Mouse (Mus musculus) forebrain, embryonic 13.5 days (tissue): ENCODE data around the gene Sema3e. TPM values are rescaled to one million over a fixed set of nuclear protein-coding genes. Genes with fewer than 3 reads are reported as not detected.
A peak's percentile ranks its signal among the peaks of the same experiment; 100 is the strongest.

Experiments
- ATAC-seq: fragments of 200-750 bp; cut with Nextera tagmentation; 2 replicates; pipeline ENCODE4 v1.8.0; 2017
- H3K27ac ChIP-seq: fragments of 300-500 bp; sonication (generic); 2 replicates; pipeline ENCODE4 v1.5.1; 2015; ENCODE audit warnings: inconsistent platforms, mild to moderate bottlenecking, moderate library complexity
- H3K27me3 ChIP-seq: fragments of 300-500 bp; sonication (generic); 2 replicates; pipeline ENCODE4 v1.6.1; 2015; ENCODE audit warnings: mild to moderate bottlenecking, inconsistent platforms
- H3K36me3 ChIP-seq: fragments of 300-500 bp; sonication (generic); 2 replicates; pipeline ENCODE4 v1.6.1; 2015; ENCODE audit warnings: mild to moderate bottlenecking, inconsistent platforms; ENCODE audit not compliant: poor library complexity, severe bottlenecking
- H3K4me1 ChIP-seq: fragments of 300-500 bp; sonication (generic); 2 replicates; pipeline ENCODE4 v1.6.1; 2015; ENCODE audit warnings: inconsistent platforms
- H3K4me2 ChIP-seq: fragments of 300-500 bp; sonication (generic); 2 replicates; pipeline ENCODE4 v1.6.1; 2015; ENCODE audit warnings: inconsistent platforms, mild to moderate bottlenecking, moderate library complexity
- H3K4me3 ChIP-seq: fragments of 300-500 bp; sonication (generic); 2 replicates; pipeline ENCODE4 v1.5.1; 2015; ENCODE audit warnings: mild to moderate bottlenecking, inconsistent platforms
- H3K9ac ChIP-seq: fragments of 300-500 bp; sonication (generic); 2 replicates; pipeline ENCODE4 v1.6.1; 2015; ENCODE audit warnings: mild to moderate bottlenecking, inconsistent platforms
- H3K9me3 ChIP-seq: fragments of 300-500 bp; sonication (generic); replicated peaks from 2 replicates; pipeline ENCODE4 v1.6.1; 2016; ENCODE audit warnings: inconsistent platforms
- WGBS: fragments of 180-500 bp; shearing (Covaris S2); methylation state at CpG from one replicate; pipeline ENCODE4 v1.1.7; 2015; 5-methylcytosine and 5-hydroxymethylcytosine counted together
- polyA plus RNA-seq: library from polyadenylated mRNA; unstranded; fragments of >200 nt; fragmentation: Nextera tagmentation; extraction: Ambion mirVana; gene quantifications from 2 replicates; pipeline ENCODE4 v1.2.1, GENCODE M21; 2015

Gene Sema3e
- polyA plus RNA-seq, 1 experiment from 2014 or later = 1.1 TPM

DNA sequence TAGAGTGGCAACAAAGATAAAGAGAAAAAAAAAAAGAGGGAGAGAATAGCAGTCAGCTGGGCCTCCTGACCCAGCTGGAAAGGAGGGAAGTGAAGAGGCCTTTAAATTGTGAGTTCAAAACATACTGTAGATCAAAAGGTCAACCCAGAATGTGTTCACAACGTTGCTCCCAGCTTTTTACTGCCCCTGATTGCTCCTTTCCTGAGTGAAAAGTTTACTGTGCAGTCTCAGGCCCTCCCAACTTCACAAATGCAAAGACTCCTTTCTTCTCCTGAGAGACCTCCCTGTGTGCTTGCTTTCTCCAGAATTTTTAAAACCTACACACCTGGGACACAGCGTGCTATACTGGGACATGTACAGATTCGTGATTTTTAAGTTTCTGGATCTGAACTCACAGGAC, 8.2 kb downstream of the Sema3e start:
- Histone ChIP-seq H3K4me2 (no peak overlapping the region), H3K4me3 (no peak overlapping the region), H3K9ac (no peak overlapping the region), H3K27me3 (no peaks in the 10 kb centered on the region), H3K27ac (no peak overlapping the region), H3K4me1 (no peaks in the 10 kb centered on the region), H3K9me3 (no peaks in the 10 kb centered on the region), H3K36me3 (no peaks in the 10 kb centered on the region)
- WGBS = 45% methylated on average over 3 of the region's 3 CpGs
- no peak for ATAC-seq

DNA sequence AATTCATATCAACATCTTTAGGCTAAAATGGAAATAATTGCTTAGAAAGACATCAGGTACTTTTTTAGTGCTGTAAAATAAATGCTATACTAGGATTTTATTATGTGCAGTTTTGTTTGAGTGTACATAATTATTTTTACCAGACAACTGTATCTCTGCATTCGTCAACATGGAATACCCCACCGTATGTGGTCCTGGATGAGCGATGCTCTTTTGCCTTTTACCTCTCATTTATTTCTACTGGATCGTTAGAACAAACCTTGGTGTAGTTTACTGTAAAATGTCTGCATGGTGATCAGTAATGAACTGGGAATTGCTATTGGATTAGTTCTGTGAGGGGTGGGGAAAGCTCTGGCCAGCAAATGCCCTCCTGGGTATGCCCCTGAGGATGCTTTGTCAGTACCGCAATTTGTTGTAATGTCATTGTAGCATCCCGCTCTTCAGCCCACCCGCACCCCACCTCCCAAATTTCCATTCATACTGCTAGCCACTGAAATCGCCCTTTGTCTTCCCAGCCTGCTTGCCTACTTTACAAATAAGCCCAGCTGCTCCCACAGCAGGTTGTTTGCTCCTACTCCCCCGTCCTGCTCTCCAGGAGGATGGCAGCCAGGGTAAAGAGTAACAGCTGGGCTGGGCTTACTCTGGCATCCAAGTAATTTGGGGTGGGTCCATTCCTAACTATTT, 13.9 kb downstream of the Sema3e start:
- peak; percentile 88 for ATAC-seq
- Histone ChIP-seq H3K4me2 (peak overlapping the region; percentile 46), H3K4me3 (0 out of 2 replicates have a peak overlapping the region, but pooled peaks have one; percentile 10), H3K9me3 (no peaks in the 10 kb centered on the region), H3K9ac (no peak overlapping the region), H3K36me3 (no peaks in the 10 kb centered on the region), H3K27ac (no peak overlapping the region), H3K4me1 (peaks cover 10% of the 10 kb centered on the region), H3K27me3 (no peaks in the 10 kb centered on the region)
- WGBS = 11% methylated on average over 9 of the region's 9 CpGs

GRCm38 (mm10) chr5:14040208-14040607, 15.1 kb downstream of the Sema3e start:
- Histone ChIP-seq H3K27me3 (no peaks in the 10 kb centered on the region), H3K27ac (no peak overlapping the region), H3K4me1 (peaks cover 10% of the 10 kb centered on the region), H3K9ac (no peak overlapping the region), H3K36me3 (no peaks in the 10 kb centered on the region), H3K4me2 (no peak overlapping the region), H3K4me3 (no peak overlapping the region), H3K9me3 (no peaks in the 10 kb centered on the region)
- 13% methylated on average over 4 of the region's 4 CpGs for whole genome bisulfite sequencing
- no peak for ATAC-seq

- ATAC-seq = no peak
- peaks cover 10% of the 10 kb centered on the region for H3K4me1 ChIP-seq
- no peaks in the 10 kb centered on the region for H3K9me3 ChIP-seq
- H3K4me2 ChIP-seq = no peak overlapping the region
- no peaks in the 10 kb centered on the region for H3K36me3 ChIP-seq
- H3K27ac ChIP-seq = no peak overlapping the region
- H3K9ac ChIP-seq = no peak overlapping the region
- no peak overlapping the region for H3K4me3 ChIP-seq
- H3K27me3 ChIP-seq = no peaks in the 10 kb centered on the region
- 89% methylated on average over 5 of the region's 5 CpGs for WGBS
Observed at GRCm38 (mm10) chr5:14043116-14043515, 18.0 kb downstream of the Sema3e start.

- ATAC-seq = no peak
- Histone ChIP-seq H3K9me3 (no peaks in the 10 kb centered on the region), H3K4me3 (no peak overlapping the region), H3K4me2 (no peak overlapping the region), H3K36me3 (no peaks in the 10 kb centered on the region), H3K27me3 (no peaks in the 10 kb centered on the region), H3K9ac (no peak overlapping the region), H3K4me1 (peaks cover 8% of the 10 kb centered on the region), H3K27ac (no peak overlapping the region)
- WGBS = 90% methylated on average over 6 of the region's 6 CpGs
Observed at GRCm38 (mm10) chr5:14043983-14044382, 18.9 kb downstream of the Sema3e start.

GRCm38 (mm10) chr5:14048660-14049059, 23.6 kb downstream of the Sema3e start:
- WGBS = 42% methylated on average over 7 of the region's 7 CpGs
- H3K9ac ChIP-seq = no peak overlapping the region

GRCm38 (mm10) chr5:14054472-14054871, 29.4 kb downstream of the Sema3e start:
- Histone ChIP-seq H3K4me1 (no peaks in the 10 kb centered on the region), H3K9me3 (no peaks in the 10 kb centered on the region), H3K27me3 (no peaks in the 10 kb centered on the region), H3K4me3 (no peak overlapping the region), H3K27ac (no peak overlapping the region), H3K4me2 (no peak overlapping the region), H3K9ac (no peak overlapping the region), H3K36me3 (no peaks in the 10 kb centered on the region)
- ATAC-seq = no peak
- WGBS = 65% methylated on average over 5 of the region's 5 CpGs

More at GRCm38 (mm10) chr5:14048660-14049059, 23.6 kb downstream of the Sema3e start:
- Histone ChIP-seq H3K4me3 (no peak overlapping the region), H3K36me3 (no peaks in the 10 kb centered on the region), H3K27ac (no peak overlapping the region), H3K9me3 (no peaks in the 10 kb centered on the region), H3K4me2 (no peak overlapping the region), H3K27me3 (no peaks in the 10 kb centered on the region), H3K4me1 (no peaks in the 10 kb centered on the region)
- ATAC-seq = no peak

- Histone ChIP-seq H3K4me1 (no peaks in the 10 kb centered on the region), H3K36me3 (no peaks in the 10 kb centered on the region), H3K4me2 (no peak overlapping the region), H3K4me3 (no peak overlapping the region), H3K27me3 (no peaks in the 10 kb centered on the region), H3K9ac (no peak overlapping the region), H3K27ac (no peak overlapping the region), H3K9me3 (no peaks in the 10 kb centered on the region)
- 67% methylated on average over 4 of the region's 4 CpGs for WGBS
- no peak for ATAC-seq
Observed at GRCm38 (mm10) chr5:14059895-14060553, 34.9 kb downstream of the Sema3e start.

GRCm38 (mm10) chr5:14062918-14063481, 37.9 kb downstream of the Sema3e start:
- no peak overlapping the region for H3K4me2 ChIP-seq
- H3K36me3 ChIP-seq = no peaks in the 10 kb centered on the region
- no peaks in the 10 kb centered on the region for H3K27me3 ChIP-seq
- ATAC-seq = peak; percentile 69; the same call in 1 of the 2 replicates
- H3K4me3 ChIP-seq = no peak overlapping the region
- H3K9me3 ChIP-seq = no peaks in the 10 kb centered on the region
- WGBS = 9% methylated on average over 4 of the region's 4 CpGs
- H3K9ac ChIP-seq = no peak overlapping the region
- no peaks in the 10 kb centered on the region for H3K4me1 ChIP-seq
- H3K27ac ChIP-seq = no peak overlapping the region

GRCm38 (mm10) chr5:14073152-14073551, 48.1 kb downstream of the Sema3e start:
- no peak overlapping the region for H3K4me3 ChIP-seq
- no peak overlapping the region for H3K4me2 ChIP-seq
- WGBS = 86% methylated on average over 3 of the region's 3 CpGs
- ATAC-seq = no peak
- H3K27ac ChIP-seq = no peak overlapping the region
- H3K36me3 ChIP-seq = no peaks in the 10 kb centered on the region
- no peak overlapping the region for H3K9ac ChIP-seq
- no peaks in the 10 kb centered on the region for H3K4me1 ChIP-seq
- no peaks in the 10 kb centered on the region for H3K27me3 ChIP-seq
- no peaks in the 10 kb centered on the region for H3K9me3 ChIP-seq

GRCm38 (mm10) chr5:14088100-14088499, 63.0 kb downstream of the Sema3e start:
- Histone ChIP-seq H3K27me3 (no peaks in the 10 kb centered on the region), H3K4me3 (no peak overlapping the region)
- 94% methylated on average over 2 of the region's 2 CpGs for WGBS

GRCm38 (mm10) chr5:14089875-14090608, 65.0 kb downstream of the Sema3e start:
- Histone ChIP-seq H3K4me1 (peaks cover 8% of the 10 kb centered on the region), H3K27ac (no peak overlapping the region), H3K4me3 (no peak overlapping the region), H3K9ac (no peak overlapping the region), H3K4me2 (no peak overlapping the region), H3K27me3 (no peaks in the 10 kb centered on the region), H3K9me3 (no peaks in the 10 kb centered on the region), H3K36me3 (no peaks in the 10 kb centered on the region)
- no peak for ATAC-seq
- 82% methylated on average over 9 of the region's 9 CpGs for WGBS

More at GRCm38 (mm10) chr5:14088100-14088499, 63.0 kb downstream of the Sema3e start:
- ATAC-seq = no peak
- Histone ChIP-seq H3K27ac (no peak overlapping the region), H3K9me3 (no peaks in the 10 kb centered on the region), H3K36me3 (no peaks in the 10 kb centered on the region), H3K4me2 (no peak overlapping the region), H3K9ac (no peak overlapping the region), H3K4me1 (peaks cover 8% of the 10 kb centered on the region)
